9 mouse cellular contexts compared by ENCODE assay signal in the genomic region with DNA sequence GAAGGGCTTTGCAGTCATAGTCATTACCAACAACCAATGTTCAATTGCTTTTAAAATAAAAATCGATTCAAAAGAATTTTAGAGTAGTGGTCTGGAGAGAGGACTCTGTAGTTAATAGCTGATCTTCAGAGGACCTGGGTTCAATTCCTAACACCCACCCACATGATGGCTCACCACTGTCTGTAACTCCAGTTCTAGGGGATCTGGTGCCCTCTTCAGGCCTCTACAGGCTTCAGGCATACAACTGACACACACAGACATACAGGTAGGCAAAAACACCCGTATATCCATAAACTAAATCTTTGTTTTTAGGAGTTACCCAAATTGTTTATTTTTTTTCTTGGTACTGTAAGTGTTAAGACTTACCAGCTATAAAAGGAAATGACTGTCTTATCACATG. TPM values are rescaled to one million over a fixed set of nuclear protein-coding genes. Genes with fewer than 3 reads are reported as not detected.
DNase-seq lines count a peak whose midpoint lies in the region; ATAC-seq and TF ChIP-seq lines count a peak whose summit lies in the region.
"Had no signal": no experiment of that assay in that cellular context is flagged by ENCODE, and none has a peak within 500 bp of the region (broad histone marks: within the 10 kb centered on the region; RNA-seq: fewer than 3 reads in every experiment).

No protein-coding gene starts in this region.

- H3K9me3 ChIP-seq in lung, embryonic 14.5 days (ENCODE audit: low read depth, low read length): no peaks in the 10 kb centered on the region
- H3K9me3 ChIP-seq: neural tube, embryonic 12.5 days had no signal

- TF ChIP-seq CTCF in lung, embryonic 14.5 days (IDR thresholded peaks at IDR 0.05; ENCODE audit: low read depth): peak; percentile 27
- peak; percentile 30; the same call in 1 of the 2 replicates for TF ChIP-seq CTCF in bone marrow, adult 2 months (IDR thresholded peaks at IDR 0.05; ENCODE audit: control insufficient read depth, insufficient read depth, low read length)

- 83% methylated on average over 2 of the region's 2 CpGs for WGBS in lung, embryonic 14.5 days
- WGBS in bone marrow, adult 2 months: 85% methylated on average over 2 of the region's 2 CpGs

- TF ChIP-seq POLR2A in bone marrow, adult 2 months (IDR thresholded peaks at IDR 0.05; ENCODE audit: borderline replicate concordance, control insufficient read depth, low read depth, low read length): no peak

- peak; percentile 54 for DNase-seq in heart, adult 11 months
- no peak for DNase-seq in heart, adult 9 months (ENCODE audit: low spot score in 2 of 2)
- DNase-seq in lung, embryonic 14.5 days: no peak
- no peak for DNase-seq in lung, postnatal 4 days
- peak; percentile 6 for DNase-seq in thymus, postnatal 0 days (ENCODE audit: low spot score)
- no peak for DNase-seq in neural tube, embryonic 10.5 days (ENCODE audit: extremely low spot score, low spot score)
- DNase-seq in adrenal gland, adult 2 months: no peak

- H3K4me3 ChIP-seq in lung, embryonic 14.5 days (ENCODE audit: low read depth, low read length): no peak overlapping the region
- H3K4me3 ChIP-seq in bone marrow, adult 2 months (replicated peaks; ENCODE audit: control insufficient read depth, low read depth, low read length): no peak overlapping the region
- H3K4me3 ChIP-seq: neural tube, embryonic 12.5 days had no signal

- no peak overlapping the region for H3K4me2 ChIP-seq in lung, embryonic 14.5 days
- H3K4me2 ChIP-seq: neural tube, embryonic 12.5 days had no signal

- H3K9ac ChIP-seq in lung, embryonic 14.5 days: no peak overlapping the region
- H3K9ac ChIP-seq: neural tube, embryonic 12.5 days had no signal

- H3K27ac ChIP-seq in lung, embryonic 14.5 days (ENCODE audit: low read depth): no peak overlapping the region
- H3K27ac ChIP-seq in bone marrow, adult 2 months (ENCODE audit: control insufficient read depth, insufficient read depth, low read depth, low read length, poor library complexity): no peak overlapping the region
- H3K27ac ChIP-seq: neural tube, embryonic 12.5 days had no signal

- peaks cover 23% of the 10 kb centered on the region; the same call in 1 of the 2 replicates for H3K36me3 ChIP-seq in lung, embryonic 14.5 days (ENCODE audit: insufficient read depth)

- no peaks in the 10 kb centered on the region for H3K4me1 ChIP-seq in lung, embryonic 14.5 days (ENCODE audit: insufficient read depth)
- no peaks in the 10 kb centered on the region for H3K4me1 ChIP-seq in bone marrow, adult 2 months (ENCODE audit: control insufficient read depth, insufficient read depth, low read length)
- H3K4me1 ChIP-seq: neural tube, embryonic 12.5 days had no signal

- H3K27me3 ChIP-seq in lung, embryonic 14.5 days (ENCODE audit: insufficient read depth, low read length): no peaks in the 10 kb centered on the region
- H3K27me3 ChIP-seq: neural tube, embryonic 12.5 days had no signal

- no peak for ATAC-seq in lung, embryonic 14.5 days (ENCODE audit: insufficient read depth)

RNA-seq across cellular contexts. Expression of a gene that starts 28.1 kb away (rescaled TPM):
- polyA plus RNA-seq in lung, embryonic 14.5 days (2014; fragmentation: Nextera tagmentation; extraction: Ambion mirVana): 91.3 and 93.3 TPM in 2 replicates
- 9.7 and 14.6 TPM in 2 replicates for polyA plus RNA-seq in bone marrow, adult 2 months (2011; ENCODE audit: insufficient read depth, insufficient read length, low replicate concordance, missing spikeins)
- 123 and 127 TPM in 2 replicates for polyA plus RNA-seq in thymus, postnatal 0 days (2015; fragmentation: Nextera tagmentation; extraction: Ambion mirVana)
- total RNA-seq in adrenal gland, adult 2 months (2021): 10 to 100 TPM; 86.4 to 98.8 TPM
- 71.4 and 74.1 TPM in 2 replicates for polyA plus RNA-seq in adrenal gland, adult 2 months (2012; rRNA removed)

RNA-seq across cellular contexts. Expression of a gene that starts 39.3 kb away (rescaled TPM):
- 44.0 and 44.6 TPM in 2 replicates for polyA plus RNA-seq in lung, embryonic 14.5 days (2014; fragmentation: Nextera tagmentation; extraction: Ambion mirVana)
- 5.9 and 10.2 TPM in 2 replicates for polyA plus RNA-seq in bone marrow, adult 2 months (2011; ENCODE audit: insufficient read depth, insufficient read length, low replicate concordance, missing spikeins)
- polyA plus RNA-seq in thymus, postnatal 0 days (2015; fragmentation: Nextera tagmentation; extraction: Ambion mirVana): 33.1 and 33.2 TPM in 2 replicates
- total RNA-seq in adrenal gland, adult 2 months (2021): 10 to 100 TPM; 10.4 to 10.5 TPM
- 0.30 and 0.35 TPM in 2 replicates for polyA plus RNA-seq in adrenal gland, adult 2 months (2012; rRNA removed)

Comparison
In these comparisons a context has a peak if more than half of its experiments do, and no peak if none do; other contexts are left out.
1. DNase-seq: peak in heart, adult 11 months (single experiment) and thymus, postnatal 0 days (single experiment); none in heart, adult 9 months (0 of 2), lung, embryonic 14.5 days (single experiment), lung, postnatal 4 days (0 of 2), neural tube, embryonic 10.5 days (single experiment) and adrenal gland, adult 2 months (single experiment).